Mouse (Mus musculus) right cerebral cortex, adult 18-20 months (tissue): Measurements from ENCODE around the gene Cemip2.

Experiments
- DNase-seq: peaks from one replicate; pipeline ENCODE4 v3.0.0; 2022; ENCODE audit warnings: mixed read lengths

Gene Cemip2

GRCm38 (mm10) chr19:21882110-21882940, 104.2 kb downstream of the Cemip2 start:
- no peak for DNase-seq

DNA sequence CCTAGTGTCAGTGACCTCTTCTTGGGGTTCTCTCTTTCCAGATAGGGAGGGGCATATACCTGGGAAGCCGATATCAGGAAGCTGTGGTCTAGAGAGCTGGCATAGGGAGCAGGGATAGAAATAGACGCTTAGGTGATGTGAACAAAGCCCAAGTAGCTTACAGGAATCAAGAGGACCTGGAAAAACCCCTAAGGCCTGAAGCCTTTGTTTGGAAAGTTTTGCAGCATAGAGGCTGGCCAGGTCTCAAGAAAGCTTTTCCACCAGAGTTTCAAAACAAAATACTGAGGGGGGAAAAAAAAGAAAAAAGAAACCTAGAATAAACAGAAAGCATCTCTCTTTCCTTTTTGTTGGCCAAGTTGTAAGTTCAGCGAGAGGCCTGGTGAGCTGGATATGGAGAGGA, 104.9 kb downstream of the Cemip2 start:
- no peak for DNase-seq

GRCm38 (mm10) chr19:21883922-21884321, 105.8 kb downstream of the Cemip2 start:
- DNase-seq = no peak

DNA sequence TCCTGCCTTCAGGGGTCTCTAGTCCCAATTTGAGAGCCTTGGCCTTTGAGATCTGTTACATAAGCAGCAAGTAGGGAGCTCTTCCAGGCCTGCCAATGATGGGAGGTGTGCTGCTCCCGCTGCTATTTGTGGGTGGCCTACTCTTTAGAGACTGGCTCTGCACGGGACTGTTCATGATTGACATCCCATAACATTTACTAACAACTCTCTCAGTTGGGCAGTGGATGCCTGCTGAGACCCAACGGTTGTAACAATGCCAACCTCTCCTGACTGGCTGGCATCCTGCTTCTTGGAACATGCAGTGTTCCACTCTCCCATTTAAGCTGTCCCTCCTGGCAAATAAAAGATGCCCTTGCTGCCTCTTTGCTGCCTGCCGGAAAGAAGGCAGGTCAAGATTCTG, 106.2 kb downstream of the Cemip2 start:
- no peak for DNase-seq

- no peak for DNase-seq
Measured at GRCm38 (mm10) chr19:21886166-21886657, 108.1 kb downstream of the Cemip2 start.

- DNase-seq = no peak
Measured at GRCm38 (mm10) chr19:21890699-21891098, 112.6 kb downstream of the Cemip2 start.

DNA sequence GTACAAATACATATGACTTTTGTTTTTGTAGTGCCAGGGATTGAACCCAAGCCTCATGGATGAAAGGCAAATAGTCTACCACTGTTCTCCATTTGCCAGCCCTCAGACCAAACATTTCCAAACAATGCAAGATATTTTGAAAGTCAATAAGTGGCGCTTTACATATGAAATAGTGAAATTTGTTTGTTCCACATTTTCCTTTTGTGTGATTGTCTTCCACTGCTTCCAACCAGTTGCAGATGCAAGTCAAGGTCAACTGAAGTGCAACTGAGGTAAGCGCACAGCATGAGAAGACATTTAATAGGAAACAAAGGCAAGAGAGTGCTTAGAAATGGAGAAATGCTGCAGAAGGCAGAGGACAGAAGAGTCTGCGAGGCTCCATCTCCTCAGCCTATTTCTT, 116.7 kb downstream of the Cemip2 start:
- DNase-seq = no peak

- no peak for DNase-seq
Measured at GRCm38 (mm10) chr19:21895540-21895939, 117.4 kb downstream of the Cemip2 start.

- no peak for DNase-seq
Measured at GRCm38 (mm10) chr19:21897122-21897827, 119.1 kb downstream of the Cemip2 start.

DNA sequence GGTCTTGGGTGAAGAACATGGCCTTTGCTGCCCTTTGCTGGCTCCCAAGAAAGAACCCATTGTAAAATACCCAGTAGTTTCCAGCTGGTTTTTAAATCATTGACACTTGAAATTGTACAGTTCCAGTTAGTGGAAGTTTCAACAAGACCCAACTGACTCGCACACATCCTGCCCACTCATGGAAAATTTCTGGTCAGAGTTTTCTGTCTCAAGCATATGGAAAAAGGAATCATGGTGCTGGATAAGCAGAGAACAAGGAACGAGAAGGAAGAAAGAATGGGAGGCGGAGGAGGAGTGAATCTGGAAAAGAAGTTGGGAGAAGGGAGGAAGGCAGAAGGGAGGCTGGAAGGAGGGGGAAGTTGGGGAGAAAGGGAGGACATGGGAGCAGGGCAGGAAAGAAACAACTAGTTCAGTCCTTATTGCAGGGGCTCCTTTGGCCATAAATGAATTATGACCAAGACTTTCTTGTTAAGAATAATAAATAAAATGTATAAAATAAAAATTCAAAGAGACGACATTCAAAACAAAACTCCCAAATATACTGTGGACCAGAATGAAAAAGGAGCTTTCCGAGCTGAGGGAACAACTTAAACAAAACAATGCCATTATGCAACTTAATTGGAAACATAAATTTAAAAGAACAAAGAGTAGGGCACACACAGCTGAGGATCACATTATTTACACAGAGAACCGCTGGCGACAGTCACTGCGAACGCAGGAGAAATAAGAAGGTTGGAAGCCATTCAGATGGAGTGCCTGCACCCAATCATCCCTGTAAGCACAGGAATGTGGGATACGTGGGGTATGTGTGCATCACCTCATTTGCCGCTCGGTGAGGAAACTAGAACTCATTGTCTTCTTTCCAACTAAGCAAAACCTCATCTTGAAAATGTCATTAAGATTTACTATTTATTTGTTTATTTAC, 120.1 kb downstream of the Cemip2 start:
- no peak for DNase-seq
